Mouse (Mus musculus) forebrain, embryonic 15.5 days (tissue): ENCODE results near the gene Arid1b. TPM values are rescaled to one million over a fixed set of nuclear protein-coding genes. Genes with fewer than 3 reads are reported as not detected.
"Not testable (repeated sequence)": the region's sequence is repeated elsewhere in the genome, so short reads cannot be mapped to it uniquely, and the experiment has no call there.

Experiments
- ATAC-seq: fragments of 200-750 bp; cut with Nextera tagmentation; replicated peaks from 2 replicates; pipeline ENCODE4 v1.8.0; 2017; ENCODE audit warnings: mild to moderate bottlenecking, moderate TSS enrichment, moderate library complexity
- H3K27ac ChIP-seq: fragments of 300-500 bp; sonication (generic); replicated peaks from 2 replicates; pipeline ENCODE4 v1.5.1; 2015; ENCODE audit warnings: mild to moderate bottlenecking, inconsistent platforms
- H3K27me3 ChIP-seq: fragments of 300-500 bp; sonication (generic); 2 replicates; pipeline ENCODE4 v1.6.1; 2015; ENCODE audit warnings: inconsistent platforms
- H3K36me3 ChIP-seq: fragments of 300-500 bp; sonication (generic); 2 replicates; pipeline ENCODE4 v1.6.1; 2015; ENCODE audit warnings: mild to moderate bottlenecking, inconsistent platforms
- H3K4me1 ChIP-seq: fragments of 300-500 bp; sonication (generic); 2 replicates; pipeline ENCODE4 v1.6.1; 2015; ENCODE audit warnings: inconsistent platforms
- H3K4me2 ChIP-seq: fragments of 300-500 bp; sonication (generic); replicated peaks from 2 replicates; pipeline ENCODE4 v1.6.1; 2015; ENCODE audit warnings: mild to moderate bottlenecking, inconsistent platforms
- H3K4me3 ChIP-seq: fragments of 300-500 bp; sonication (generic); 2 replicates; pipeline ENCODE4 v1.5.1; 2015; ENCODE audit warnings: mild to moderate bottlenecking, inconsistent platforms
- H3K9ac ChIP-seq: fragments of 300-500 bp; sonication (generic); replicated peaks from 2 replicates; pipeline ENCODE4 v1.6.1; 2015; ENCODE audit warnings: mild to moderate bottlenecking, inconsistent platforms
- H3K9me3 ChIP-seq: fragments of 300-500 bp; sonication (generic); 2 replicates; pipeline ENCODE4 v1.6.1; 2016; ENCODE audit warnings: inconsistent platforms
- WGBS: fragments of 180-500 bp; shearing (Covaris S2); methylation state at CpG from one replicate; pipeline ENCODE4 v1.1.7; 2015; ENCODE audit warnings: mixed read lengths; 5-methylcytosine and 5-hydroxymethylcytosine counted together
- polyA plus RNA-seq: library from polyadenylated mRNA; unstranded; fragments of >200 nt; fragmentation: Nextera tagmentation; extraction: Ambion mirVana; gene quantifications from 2 replicates; pipeline ENCODE4 v1.2.1, GENCODE M21; 2015

The Arid1b gene
- polyA plus RNA-seq, 1 experiment from 2014 or later, result 14.8 TPM

- peak overlapping the region; percentile 87 for H3K27ac ChIP-seq
- no peak overlapping the region for H3K9ac ChIP-seq
- 42% methylated on average over 8 of the region's 8 CpGs for WGBS
- no peaks in the 10 kb centered on the region for H3K27me3 ChIP-seq
- H3K9me3 ChIP-seq, result no peaks in the 10 kb centered on the region
- H3K4me3 ChIP-seq, result no peak overlapping the region
- H3K4me1 ChIP-seq, result peaks cover 72% of the 10 kb centered on the region
- 0 out of 2 replicates have a peak overlapping the region, but pooled peaks have one; percentile 1 for H3K4me2 ChIP-seq
- peak; percentile 90 for ATAC-seq
- no peaks in the 10 kb centered on the region for H3K36me3 ChIP-seq
Measured at GRCm38 (mm10) chr17:5084139-5084538, 90.0 kb downstream of the Arid1b start.

DNA sequence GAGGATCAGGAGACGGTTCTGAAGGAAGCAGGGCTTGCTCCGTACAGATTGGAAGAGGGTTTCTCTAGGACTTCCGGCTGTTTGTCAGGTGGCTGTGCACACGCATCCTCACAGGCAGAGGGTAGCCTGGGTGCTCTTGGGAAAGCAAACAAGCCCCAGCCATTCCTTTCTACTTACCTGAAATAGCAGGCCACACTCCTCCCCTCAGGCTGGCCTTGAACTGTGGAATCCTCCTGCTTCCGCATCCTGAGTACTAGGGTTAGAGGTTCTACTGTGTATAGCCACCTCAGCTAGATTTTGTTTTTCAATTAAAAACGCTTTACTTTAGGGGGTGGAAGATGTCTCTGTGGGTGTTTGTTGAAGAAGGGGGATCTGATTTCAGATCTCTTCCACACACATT lies 90.9 kb downstream of the Arid1b start:
- Histone ChIP-seq H3K36me3 (no peaks in the 10 kb centered on the region), H3K9ac (no peak overlapping the region), H3K4me1 (peaks cover 78% of the 10 kb centered on the region), H3K4me3 (no peak overlapping the region), H3K9me3 (no peaks in the 10 kb centered on the region), H3K27ac (peak overlapping the region; percentile 87), H3K4me2 (no peak overlapping the region), H3K27me3 (no peaks in the 10 kb centered on the region)
- ATAC-seq, result no peak
- 72% methylated on average over 6 of the region's 6 CpGs for WGBS

DNA sequence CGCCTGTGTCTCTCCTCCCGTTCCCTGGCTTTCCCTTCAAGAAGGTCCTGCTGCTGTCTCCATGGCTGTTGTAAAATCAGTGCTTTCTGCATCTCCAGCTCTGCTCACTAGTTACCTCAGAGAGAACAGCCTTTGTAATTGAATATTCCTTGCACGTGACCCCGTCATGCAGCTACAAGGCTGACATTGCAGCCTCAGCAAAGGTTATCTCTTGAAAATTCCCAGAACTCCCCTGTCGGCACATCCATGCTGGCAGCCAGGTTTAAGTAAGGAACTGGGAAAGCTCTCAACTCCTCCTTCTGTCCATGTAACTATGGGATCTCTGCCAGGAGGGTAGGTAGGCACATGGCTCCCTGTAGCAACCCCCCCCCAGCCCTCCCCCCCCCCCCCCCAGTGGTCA lies 91.8 kb downstream of the Arid1b start:
- Histone ChIP-seq H3K9ac (no peak overlapping the region), H3K4me1 (peaks cover 74% of the 10 kb centered on the region), H3K4me3 (no peak overlapping the region), H3K36me3 (no peaks in the 10 kb centered on the region), H3K27me3 (no peaks in the 10 kb centered on the region), H3K27ac (peak overlapping the region; percentile 54; the same call in 1 of the 2 replicates), H3K9me3 (no peaks in the 10 kb centered on the region), H3K4me2 (no peak overlapping the region)
- 0 out of 2 replicates have a peak, but pooled peaks have one; percentile 6 for ATAC-seq
- 46% methylated on average over 5 of the region's 5 CpGs for WGBS

DNA sequence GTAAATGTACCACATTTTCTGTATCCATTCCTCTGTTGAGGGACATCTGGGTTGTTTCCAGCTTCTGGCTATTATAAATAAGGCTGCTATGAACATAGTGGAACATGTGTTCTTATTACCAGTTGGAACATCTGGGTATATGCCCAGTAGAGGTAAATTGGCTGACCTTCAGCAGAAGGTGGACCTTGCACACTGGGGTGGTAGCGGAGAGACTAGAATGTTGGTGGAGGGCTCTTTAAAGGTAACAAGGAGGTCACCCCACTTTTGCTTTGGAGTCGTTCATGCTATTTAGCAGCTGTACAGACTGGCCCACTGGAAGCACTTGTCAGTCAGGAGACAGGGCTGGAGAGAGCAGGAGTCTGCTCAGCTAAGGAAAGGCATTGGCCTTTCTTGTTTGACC lies 94.1 kb downstream of the Arid1b start:
- H3K4me3 ChIP-seq, H3K27me3 ChIP-seq, H3K36me3 ChIP-seq, ATAC-seq, H3K9ac ChIP-seq, H3K27ac ChIP-seq, H3K9me3 ChIP-seq, H3K4me2 ChIP-seq: not testable (repeated sequence)
- 83% methylated on average over 2 of the region's 2 CpGs for WGBS
- H3K4me1 ChIP-seq, result peaks cover 63% of the 10 kb centered on the region

DNA sequence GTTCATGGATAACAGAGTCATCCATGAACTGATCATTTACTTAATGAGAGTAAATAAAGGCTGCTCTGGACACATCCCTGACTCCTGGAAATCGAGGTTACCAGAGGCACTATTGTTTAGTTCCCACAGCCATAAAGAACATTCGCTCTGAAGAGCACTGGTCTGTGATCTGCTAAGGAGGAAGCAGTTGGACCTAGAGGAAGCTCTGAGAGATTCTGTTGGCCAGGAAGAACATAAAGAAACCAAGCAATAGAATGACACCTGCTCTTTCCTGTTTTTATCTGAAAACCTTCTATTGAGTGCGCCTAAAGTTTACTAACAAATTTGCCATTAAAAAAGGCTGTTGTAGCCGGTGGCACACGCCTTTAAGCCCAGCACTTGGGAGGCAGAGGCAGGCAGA lies 94.7 kb downstream of the Arid1b start:
- Histone ChIP-seq H3K27ac (no peak overlapping the region), H3K4me3 (no peak overlapping the region), H3K4me1 (peaks cover 58% of the 10 kb centered on the region), H3K27me3 (no peaks in the 10 kb centered on the region), H3K9ac (no peak overlapping the region), H3K4me2 (no peak overlapping the region), H3K36me3 (no peaks in the 10 kb centered on the region), H3K9me3 (no peaks in the 10 kb centered on the region)
- ATAC-seq, result no peak
- 78% methylated on average over 5 of the region's 5 CpGs for WGBS

DNA sequence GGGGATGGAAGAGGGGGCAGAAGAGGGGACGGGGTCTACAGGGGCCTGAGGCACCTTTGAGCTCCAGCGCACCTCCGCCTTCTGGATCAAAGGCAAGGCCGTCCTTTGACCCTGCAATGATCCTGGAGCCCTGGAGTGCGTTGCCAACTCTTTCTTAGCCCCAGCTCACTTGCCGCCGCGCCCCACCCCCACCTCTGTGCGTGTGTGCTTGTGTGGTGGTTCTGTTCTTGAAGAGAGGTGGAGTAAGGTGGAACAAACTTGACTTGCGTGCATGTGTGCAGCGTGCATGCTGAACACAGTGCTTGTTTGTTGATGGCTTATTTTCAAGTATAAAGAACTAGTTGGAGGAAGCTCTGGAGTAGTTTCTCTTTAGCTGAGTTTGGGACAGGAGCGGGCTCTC lies 95.4 kb downstream of the Arid1b start:
- H3K36me3 ChIP-seq, result no peaks in the 10 kb centered on the region
- no peaks in the 10 kb centered on the region for H3K9me3 ChIP-seq
- H3K27me3 ChIP-seq, result no peaks in the 10 kb centered on the region
- H3K9ac ChIP-seq, result no peak overlapping the region
- no peak for ATAC-seq
- H3K27ac ChIP-seq, result no peak overlapping the region
- no peak overlapping the region for H3K4me2 ChIP-seq
- 14% methylated on average over 12 of the region's 12 CpGs for WGBS
- peaks cover 52% of the 10 kb centered on the region for H3K4me1 ChIP-seq
- H3K4me3 ChIP-seq, result no peak overlapping the region

DNA sequence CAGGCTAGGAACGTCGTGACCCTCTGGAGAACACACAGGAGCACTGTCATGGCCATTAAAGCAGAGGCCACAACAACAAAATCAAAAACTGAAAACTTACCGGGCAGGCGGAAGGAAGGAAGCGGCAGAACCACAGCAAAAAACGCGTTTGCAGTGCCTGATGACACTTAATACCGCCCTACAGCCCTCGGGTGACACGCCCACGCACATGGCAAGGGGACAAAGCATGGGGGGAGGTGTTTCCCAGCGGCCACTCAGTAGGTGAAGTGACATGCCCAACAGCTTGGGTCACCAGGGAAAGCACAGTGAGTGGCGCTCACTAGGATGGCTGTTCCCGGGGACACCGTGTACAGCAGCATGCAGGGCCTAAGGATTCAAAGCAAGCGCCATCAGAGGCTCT lies 97.4 kb downstream of the Arid1b start:
- H3K9me3 ChIP-seq, result no peaks in the 10 kb centered on the region
- WGBS, result 87% methylated on average over 16 of the region's 16 CpGs
- H3K36me3 ChIP-seq, result no peaks in the 10 kb centered on the region

GRCm38 (mm10) chr17:5091934-5092333 lies 97.8 kb downstream of the Arid1b start:
- WGBS, result 80% methylated on average over 10 of the region's 10 CpGs
- H3K27ac ChIP-seq, result no peak overlapping the region
- H3K9me3 ChIP-seq, result no peaks in the 10 kb centered on the region
- ATAC-seq, result no peak
- H3K9ac ChIP-seq, result no peak overlapping the region
- H3K36me3 ChIP-seq, result no peaks in the 10 kb centered on the region
- peaks cover 42% of the 10 kb centered on the region for H3K4me1 ChIP-seq
- H3K27me3 ChIP-seq, result no peaks in the 10 kb centered on the region
- H3K4me3 ChIP-seq, result no peak overlapping the region
- H3K4me2 ChIP-seq, result no peak overlapping the region

More for the DNA sequence above, 97.4 kb downstream of the Arid1b start:
- ATAC-seq, result no peak
- Histone ChIP-seq H3K4me1 (peaks cover 47% of the 10 kb centered on the region), H3K9ac (no peak overlapping the region), H3K27ac (no peak overlapping the region), H3K4me2 (no peak overlapping the region), H3K4me3 (no peak overlapping the region), H3K27me3 (no peaks in the 10 kb centered on the region)

DNA sequence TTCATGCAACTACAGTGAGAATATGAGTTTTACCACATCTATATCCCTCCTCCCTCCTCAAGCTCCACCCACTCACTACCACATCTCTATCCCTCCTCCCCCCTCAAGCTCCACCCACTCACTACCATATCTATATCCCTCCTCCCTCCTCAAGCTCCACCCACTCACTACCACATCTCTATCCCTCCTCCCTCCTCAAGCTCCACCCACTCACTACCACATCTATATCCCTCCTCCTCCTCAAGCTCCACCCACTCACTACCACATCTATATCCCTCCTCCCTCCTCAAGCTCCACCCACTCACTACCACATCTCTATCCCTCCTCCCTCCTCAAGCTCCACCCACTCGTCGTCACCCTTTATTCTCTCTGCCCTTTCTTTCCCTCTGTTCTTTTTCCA lies 99.2 kb downstream of the Arid1b start:
- not testable (repeated sequence) for H3K9me3 ChIP-seq, H3K27ac ChIP-seq, H3K27me3 ChIP-seq, H3K4me2 ChIP-seq, ATAC-seq, H3K4me3 ChIP-seq, H3K36me3 ChIP-seq, H3K9ac ChIP-seq
- peaks cover 42% of the 10 kb centered on the region for H3K4me1 ChIP-seq
- WGBS, result 70% methylated on average over 2 of the region's 2 CpGs

GRCm38 (mm10) chr17:5094636-5095035 lies 100.5 kb downstream of the Arid1b start:
- peak; percentile 18; the same call in 1 of the 2 replicates for ATAC-seq
- Histone ChIP-seq H3K4me2 (no peak overlapping the region), H3K4me3 (no peak overlapping the region), H3K27ac (no peak overlapping the region), H3K36me3 (no peaks in the 10 kb centered on the region), H3K27me3 (no peaks in the 10 kb centered on the region), H3K9ac (no peak overlapping the region), H3K4me1 (peaks cover 37% of the 10 kb centered on the region), H3K9me3 (no peaks in the 10 kb centered on the region)
- WGBS, result 88% methylated on average over 5 of the region's 5 CpGs

DNA sequence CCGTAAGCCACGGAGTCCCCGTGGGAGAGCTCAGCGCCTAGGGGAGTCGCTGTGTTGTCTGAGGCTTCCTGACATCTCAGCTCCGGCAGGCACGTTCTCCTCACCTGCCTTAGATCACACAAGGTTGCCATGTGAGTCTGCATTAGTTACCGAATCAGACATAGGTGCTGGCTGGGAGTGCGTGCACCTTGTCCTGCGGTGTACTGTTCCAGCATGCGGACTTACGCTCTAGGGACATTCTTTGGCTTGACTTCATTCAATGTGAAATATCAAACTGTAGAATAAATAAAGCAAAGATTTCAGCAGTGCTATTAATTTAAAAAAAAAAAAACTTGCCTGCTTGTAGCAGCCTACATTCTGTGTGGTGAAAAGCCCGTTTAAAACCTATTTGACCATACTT lies 101.6 kb downstream of the Arid1b start:
- H3K27me3 ChIP-seq, result no peaks in the 10 kb centered on the region

GRCm38 (mm10) chr17:5097046-5097445 lies 102.9 kb downstream of the Arid1b start:
- Histone ChIP-seq H3K9me3 (no peaks in the 10 kb centered on the region), H3K4me3 (no peak overlapping the region), H3K27me3 (no peaks in the 10 kb centered on the region), H3K4me1 (peaks cover 38% of the 10 kb centered on the region), H3K27ac (no peak overlapping the region), H3K36me3 (no peaks in the 10 kb centered on the region), H3K9ac (no peak overlapping the region), H3K4me2 (no peak overlapping the region)
- WGBS, result 92% methylated on average over 4 of the region's 4 CpGs
- no peak for ATAC-seq

More for the DNA sequence above, 101.6 kb downstream of the Arid1b start:
- H3K27ac ChIP-seq, result no peak overlapping the region
- H3K4me3 ChIP-seq, result no peak overlapping the region
- no peaks in the 10 kb centered on the region for H3K9me3 ChIP-seq
- H3K36me3 ChIP-seq, result no peaks in the 10 kb centered on the region
- H3K4me2 ChIP-seq, result no peak overlapping the region
- no peak overlapping the region for H3K9ac ChIP-seq
- no peak for ATAC-seq
- H3K4me1 ChIP-seq, result peaks cover 32% of the 10 kb centered on the region
- whole genome bisulfite sequencing, result 83% methylated on average over 13 of the region's 13 CpGs
